Mouse (Mus musculus) heart, adult 2 months (tissue): ENCODE results near the gene Sorl1.

Experiments used
- CTCF ChIP-seq: fragments of 200-600 bp; IDR thresholded peaks from 2 replicates; pipeline ENCODE4 v1.8.1; 2022; ENCODE audit warnings: antibody characterized with exemption, mild to moderate bottlenecking, moderate library complexity
- POLR2A ChIP-seq: fragments of 200-500 bp; IDR thresholded peaks from 2 replicates; pipeline ENCODE4 v1.6.1; 2011; ENCODE audit warnings: mild to moderate bottlenecking, low read depth, low read length, control low read depth; ENCODE audit not compliant: insufficient read depth

GRCm38 (mm10) chr9:42077112-42077845 lies 46.8 kb downstream of the Sorl1 start:
- no peak for TF ChIP-seq POLR2A
- no peak for TF ChIP-seq CTCF
